Mouse (Mus musculus): ENCODE results near the gene Rbl1. TPM values are rescaled to one million over a fixed set of nuclear protein-coding genes. Genes with fewer than 3 reads are reported as not detected.

The Rbl1 gene
- polyA plus RNA-seq, 1 experiment from 2014 or later = 23.3 TPM

GRCm38 (mm10) chr2:157136646-157137045, 67.7 kb downstream of the Rbl1 start:
- Histone ChIP-seq H3K4me2 (replicated peaks) (no peak overlapping the region), H3K27me3 (replicated peaks) (no peaks in the 10 kb centered on the region), H3K4me1 (replicated peaks) (no peaks in the 10 kb centered on the region), H3K27ac (0 out of 2 replicates have a peak overlapping the region, but pooled peaks have one; percentile 23), H3K36me3 (no peaks in the 10 kb centered on the region), H3K9ac (no peak overlapping the region), H3K4me3 (replicated peaks) (no peak overlapping the region), H3K9me3 (no peaks in the 10 kb centered on the region)
- 51% methylated on average over 2 of the region's 2 CpGs for WGBS
- no peak for ATAC-seq

GRCm38 (mm10) chr2:157136176-157136575, 68.2 kb downstream of the Rbl1 start:
- H3K4me3 ChIP-seq (replicated peaks) = no peak overlapping the region
- no peaks in the 10 kb centered on the region for H3K36me3 ChIP-seq
- H3K27ac ChIP-seq = no peak overlapping the region
- no peaks in the 10 kb centered on the region for H3K9me3 ChIP-seq
- H3K27me3 ChIP-seq (replicated peaks) = no peaks in the 10 kb centered on the region
- 85% methylated on average over 4 of the region's 4 CpGs for WGBS
- H3K4me1 ChIP-seq (replicated peaks) = no peaks in the 10 kb centered on the region
- H3K4me2 ChIP-seq (replicated peaks) = no peak overlapping the region
- no peak overlapping the region for H3K9ac ChIP-seq
- no peak for ATAC-seq

GRCm38 (mm10) chr2:157135529-157136120, 68.7 kb downstream of the Rbl1 start:
- ATAC-seq = peak; percentile 16; the same call in 1 of the 2 replicates
- Histone ChIP-seq H3K4me3 (replicated peaks) (peak overlapping the region; percentile 58), H3K36me3 (no peaks in the 10 kb centered on the region), H3K4me1 (replicated peaks) (no peaks in the 10 kb centered on the region), H3K9ac (no peak overlapping the region), H3K27ac (0 out of 2 replicates have a peak overlapping the region, but pooled peaks have one; percentile 68), H3K27me3 (replicated peaks) (no peaks in the 10 kb centered on the region), H3K4me2 (replicated peaks) (peak overlapping the region; percentile 71), H3K9me3 (no peaks in the 10 kb centered on the region)
- WGBS = 75% methylated on average over 10 of the region's 10 CpGs

GRCm38 (mm10) chr2:157135014-157135413, 69.3 kb downstream of the Rbl1 start, which contains the start of gene Samhd1:
Samhd1 (minus strand) TSS chr2:157135265.
- peak; percentile 96 for ATAC-seq
- Histone ChIP-seq H3K27me3 (replicated peaks) (no peaks in the 10 kb centered on the region), H3K36me3 (no peaks in the 10 kb centered on the region), H3K4me2 (replicated peaks) (peak within 1 kb of the TSS; percentile 71), H3K9me3 (no peaks in the 10 kb centered on the region), H3K4me1 (replicated peaks) (0 out of 2 replicates have a peak, but pooled peaks cover 2% of the 10 kb centered on the region), H3K4me3 (replicated peaks) (peak within 1 kb of the TSS; percentile 58), H3K27ac (peak within 1 kb of the TSS; percentile 68), H3K9ac (peak within 1 kb of the TSS; percentile 62)
- under 1% methylated on average over 32 of the region's 32 CpGs for WGBS

GRCm38 (mm10) chr2:157134479-157134931, 69.8 kb downstream of the Rbl1 start:
- 0% methylated on average over 25 of the region's 25 CpGs for WGBS
- Histone ChIP-seq H3K9ac (peak overlapping the region; percentile 62), H3K36me3 (no peaks in the 10 kb centered on the region), H3K4me3 (replicated peaks) (peak overlapping the region; percentile 58), H3K9me3 (no peaks in the 10 kb centered on the region), H3K27me3 (replicated peaks) (no peaks in the 10 kb centered on the region), H3K4me2 (replicated peaks) (peak overlapping the region; percentile 71), H3K27ac (peak overlapping the region; percentile 63), H3K4me1 (replicated peaks) (0 out of 2 replicates have a peak, but pooled peaks cover 2% of the 10 kb centered on the region)
- ATAC-seq = peak; percentile 79

GRCm38 (mm10) chr2:157133769-157134478, 70.4 kb downstream of the Rbl1 start:
- Histone ChIP-seq H3K9ac (peak overlapping the region; percentile 62), H3K27me3 (replicated peaks) (no peaks in the 10 kb centered on the region), H3K4me2 (replicated peaks) (peak overlapping the region; percentile 71), H3K4me1 (replicated peaks) (0 out of 2 replicates have a peak, but pooled peaks cover 6% of the 10 kb centered on the region), H3K36me3 (no peaks in the 10 kb centered on the region), H3K9me3 (no peaks in the 10 kb centered on the region), H3K27ac (0 out of 2 replicates have a peak overlapping the region, but pooled peaks have one; percentile 63), H3K4me3 (replicated peaks) (peak overlapping the region; percentile 58)
- 16% methylated on average over 11 of the region's 11 CpGs for WGBS
- ATAC-seq = no peak

- H3K4me2 ChIP-seq (replicated peaks) = no peak overlapping the region
- no peak overlapping the region for H3K9ac ChIP-seq
These were observed 71.4 kb downstream of the Rbl1 start for GRCm38 (mm10) chr2:157132686-157133540.

GRCm38 (mm10) chr2:157132086-157132485, 72.2 kb downstream of the Rbl1 start:
- H3K4me2 ChIP-seq (replicated peaks) = no peak overlapping the region
- no peaks in the 10 kb centered on the region for H3K9me3 ChIP-seq
- no peak overlapping the region for H3K4me3 ChIP-seq (replicated peaks)
- 0 out of 2 replicates have a peak, but pooled peaks cover 10% of the 10 kb centered on the region for H3K4me1 ChIP-seq (replicated peaks)
- ATAC-seq = no peak
- 71% methylated on average over 1 of the region's 1 CpGs for WGBS
- no peak overlapping the region for H3K9ac ChIP-seq
- H3K36me3 ChIP-seq = no peaks in the 10 kb centered on the region
- no peak overlapping the region for H3K27ac ChIP-seq
- H3K27me3 ChIP-seq (replicated peaks) = no peaks in the 10 kb centered on the region

More at GRCm38 (mm10) chr2:157132686-157133540, 71.4 kb downstream of the Rbl1 start:
- Histone ChIP-seq H3K9me3 (no peaks in the 10 kb centered on the region), H3K36me3 (no peaks in the 10 kb centered on the region), H3K27ac (no peak overlapping the region), H3K27me3 (replicated peaks) (no peaks in the 10 kb centered on the region), H3K4me3 (replicated peaks) (no peak overlapping the region), H3K4me1 (replicated peaks) (0 out of 2 replicates have a peak, but pooled peaks cover 10% of the 10 kb centered on the region)
- ATAC-seq = no peak
- WGBS = 77% methylated on average over 3 of the region's 3 CpGs

GRCm38 (mm10) chr2:157130813-157131514, 73.4 kb downstream of the Rbl1 start:
- Histone ChIP-seq H3K4me2 (replicated peaks) (no peak overlapping the region), H3K27ac (no peak overlapping the region), H3K9ac (no peak overlapping the region), H3K27me3 (replicated peaks) (no peaks in the 10 kb centered on the region), H3K36me3 (no peaks in the 10 kb centered on the region), H3K4me1 (replicated peaks) (0 out of 2 replicates have a peak, but pooled peaks cover 10% of the 10 kb centered on the region), H3K4me3 (replicated peaks) (no peak overlapping the region), H3K9me3 (no peaks in the 10 kb centered on the region)
- WGBS = 74% methylated on average over 8 of the region's 8 CpGs
- no peak for ATAC-seq

GRCm38 (mm10) chr2:157129601-157130164, 74.7 kb downstream of the Rbl1 start:
- H3K9ac ChIP-seq = no peak overlapping the region
- ATAC-seq = no peak
- H3K36me3 ChIP-seq = no peaks in the 10 kb centered on the region
- no peak overlapping the region for H3K4me3 ChIP-seq (replicated peaks)
- 66% methylated on average over 11 of the region's 11 CpGs for WGBS
- H3K27ac ChIP-seq = no peak overlapping the region
- H3K27me3 ChIP-seq (replicated peaks) = no peaks in the 10 kb centered on the region
- H3K9me3 ChIP-seq = no peaks in the 10 kb centered on the region
- 0 out of 2 replicates have a peak, but pooled peaks cover 10% of the 10 kb centered on the region for H3K4me1 ChIP-seq (replicated peaks)
- H3K4me2 ChIP-seq (replicated peaks) = peak overlapping the region; percentile 29

GRCm38 (mm10) chr2:157129096-157129495, 75.2 kb downstream of the Rbl1 start:
- 80% methylated on average over 4 of the region's 4 CpGs for WGBS
- H3K36me3 ChIP-seq = no peaks in the 10 kb centered on the region
- no peak overlapping the region for H3K27ac ChIP-seq
- no peak overlapping the region for H3K9ac ChIP-seq
- 0 out of 2 replicates have a peak, but pooled peaks cover 10% of the 10 kb centered on the region for H3K4me1 ChIP-seq (replicated peaks)
- ATAC-seq = no peak
- no peaks in the 10 kb centered on the region for H3K9me3 ChIP-seq
- H3K27me3 ChIP-seq (replicated peaks) = no peaks in the 10 kb centered on the region
- H3K4me3 ChIP-seq (replicated peaks) = no peak overlapping the region
- H3K4me2 ChIP-seq (replicated peaks) = no peak overlapping the region; the same call in 1 of the 2 replicates
